Mouse (Mus musculus): ENCODE measurements at regions not wholly inside any gene's neighbourhood (a gene's known extent, or its start where the extent isn't known, plus 50 kb on each side); places are given as distances from the start of the nearest gene placed in this dataset.

GRCm38 (mm10) chr10:119016104-119016503 lies 146.1 kb upstream of the Dyrk2 start:
- no peak for DNase-seq (ENCODE audit: low spot score)

GRCm38 (mm10) chr10:119015311-119016055 lies 145.5 kb upstream of the Dyrk2 start:
- no peak for DNase-seq (ENCODE audit: low spot score)

DNA sequence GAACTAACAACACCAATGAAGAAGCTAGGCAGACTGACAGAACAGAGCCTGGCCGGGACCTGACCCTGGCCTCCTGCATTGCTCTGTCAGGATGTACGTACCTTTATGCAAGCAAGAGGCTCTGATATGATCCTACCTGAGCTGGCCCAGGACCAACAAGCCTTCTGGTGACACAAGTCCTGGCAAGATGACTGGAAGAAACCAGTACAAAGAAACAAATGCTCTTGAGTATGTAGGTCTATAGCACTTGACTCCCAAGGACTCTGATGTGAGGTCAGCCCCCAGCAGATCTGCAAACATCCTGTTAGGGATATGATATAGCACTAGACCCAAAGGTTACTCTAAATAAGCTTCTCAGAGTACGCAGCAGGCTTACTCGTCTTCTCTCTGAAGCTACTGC lies 144.7 kb upstream of the Dyrk2 start:
- DNase-seq (ENCODE audit: low spot score) = no peak

DNA sequence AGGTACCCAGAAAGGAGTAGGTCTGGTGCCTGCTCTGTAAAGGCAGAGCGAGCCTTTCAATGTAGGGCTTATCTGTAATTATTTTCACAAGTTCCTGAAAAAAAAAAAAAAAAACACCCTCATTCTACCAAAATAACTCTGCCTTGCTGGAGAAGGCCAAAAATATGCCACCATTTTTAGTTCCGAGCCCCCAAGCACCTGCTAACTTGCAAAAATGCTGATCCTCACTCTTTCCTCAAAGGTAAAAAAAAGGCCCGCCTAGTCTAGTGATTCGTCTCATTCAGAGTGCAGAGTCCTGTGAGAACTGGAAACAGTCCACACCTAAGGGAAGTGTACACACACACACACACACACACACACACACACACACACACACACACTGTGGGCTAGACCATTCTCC lies 143.7 kb upstream of the Dyrk2 start:
- no peak for DNase-seq (ENCODE audit: low spot score)

DNA sequence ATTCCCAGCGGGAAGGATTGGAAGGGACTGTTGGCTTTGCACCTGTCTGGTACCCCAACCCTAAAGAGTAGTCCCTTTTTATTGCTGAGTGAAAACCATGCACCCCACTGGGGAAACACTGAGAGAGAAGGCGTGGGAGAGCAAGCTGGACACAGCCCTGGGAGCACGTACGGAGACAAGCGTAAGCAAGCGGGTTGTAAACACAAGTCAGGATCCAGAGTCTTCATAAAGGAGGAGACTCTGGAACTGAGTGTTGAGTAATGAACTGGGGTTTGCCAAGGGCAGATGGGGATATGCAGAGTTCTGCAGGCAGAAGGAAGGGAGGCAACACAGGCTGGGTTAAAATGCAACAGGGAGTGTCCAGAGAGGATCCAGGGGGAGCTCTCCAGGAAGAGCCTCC lies 141.5 kb upstream of the Dyrk2 start:
- DNase-seq (ENCODE audit: low spot score) = no peak

DNA sequence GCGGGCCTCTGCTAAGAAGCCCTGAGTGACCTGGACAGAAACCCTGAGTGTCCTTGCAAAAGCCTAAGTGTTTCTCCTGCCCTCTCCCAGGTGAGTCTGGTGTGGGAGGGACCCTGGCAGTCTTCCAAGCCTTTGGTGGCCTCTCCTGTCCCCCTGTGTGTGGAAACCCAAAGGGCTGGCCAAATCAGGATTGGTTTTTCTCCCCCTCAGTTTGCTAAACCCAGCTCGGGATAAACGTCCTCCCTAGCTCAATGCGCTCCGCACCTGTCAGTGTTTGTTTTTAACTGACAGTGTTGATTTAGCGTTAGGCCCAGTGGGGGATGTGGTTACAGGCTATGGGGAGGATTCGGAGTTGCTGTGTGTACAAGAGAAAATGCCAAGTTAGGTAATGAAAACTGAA lies 140.9 kb upstream of the Dyrk2 start:
- no peak for DNase-seq (ENCODE audit: low spot score)

DNA sequence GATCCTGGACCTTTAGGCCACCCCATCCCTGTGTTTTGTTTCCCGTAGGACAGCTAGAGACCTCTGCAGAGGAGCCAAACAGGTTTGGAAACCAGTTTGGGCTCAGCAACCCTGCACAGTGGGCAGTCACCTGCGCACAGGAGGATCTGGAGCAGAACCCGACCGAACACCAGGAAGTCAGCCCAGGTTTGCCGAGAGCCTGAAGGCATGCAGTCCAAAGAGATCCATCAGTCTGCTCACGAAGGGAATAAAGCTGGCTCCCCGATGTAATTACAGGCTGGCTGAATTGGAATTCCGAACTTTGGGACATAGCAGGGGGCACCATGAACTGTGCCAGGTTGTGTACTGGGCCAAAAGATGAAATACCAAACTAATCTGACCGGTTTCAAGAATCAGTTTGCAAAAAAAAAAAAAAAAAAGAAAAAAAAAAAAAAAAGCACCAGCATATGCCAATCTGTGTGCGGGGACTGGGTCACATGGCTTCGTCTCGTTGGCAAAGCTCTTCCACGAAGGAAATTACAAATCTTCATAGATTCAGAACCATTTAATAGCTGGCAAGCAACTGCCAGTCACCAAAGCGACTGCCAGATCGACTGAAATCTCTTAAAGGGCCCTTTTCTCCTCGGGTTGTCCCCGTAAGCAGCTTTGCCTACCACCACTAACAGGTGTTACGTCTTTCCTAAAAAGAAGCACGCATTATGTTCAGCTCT lies 137.0 kb upstream of the Dyrk2 start:
- DNase-seq (ENCODE audit: low spot score) = no peak

DNA sequence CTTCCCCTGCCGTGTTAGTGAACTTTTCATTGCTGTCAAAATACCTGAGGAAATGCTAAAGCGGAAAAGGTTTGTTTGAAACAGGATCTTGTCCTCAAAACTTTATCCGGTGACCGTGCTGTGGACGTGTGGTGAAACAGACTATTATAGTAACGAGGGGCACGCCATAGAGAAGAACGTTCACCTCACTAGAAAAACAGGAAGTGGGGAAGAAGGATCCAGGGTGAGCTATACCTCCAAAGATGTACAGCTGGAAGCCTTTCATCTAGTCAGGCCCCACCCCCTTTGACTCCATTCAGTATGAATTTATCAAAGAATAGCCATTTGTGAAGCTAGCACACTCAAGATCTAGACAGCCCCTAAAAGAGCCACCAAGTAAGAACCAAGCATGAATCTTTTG lies 135.5 kb upstream of the Dyrk2 start:
- no peak for DNase-seq (ENCODE audit: low spot score)

DNA sequence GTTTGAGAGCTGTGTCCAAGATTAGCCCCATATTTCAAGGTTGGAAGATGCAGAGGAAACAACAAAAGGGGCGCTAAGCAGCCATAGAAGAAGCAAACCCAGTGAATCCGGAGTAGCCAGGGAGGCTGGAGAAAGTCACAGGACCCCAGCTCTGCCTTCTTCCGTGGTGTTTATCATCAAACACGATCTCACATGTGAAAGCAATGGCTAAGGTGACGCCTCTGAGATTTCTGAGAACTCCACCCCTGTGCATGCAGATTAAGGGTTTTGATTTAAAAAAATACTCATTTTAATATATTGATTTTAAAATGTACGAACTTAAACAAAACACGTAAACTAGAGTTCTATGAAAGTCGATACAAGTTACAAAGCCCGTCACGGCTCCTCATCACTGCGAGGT lies 134.4 kb upstream of the Dyrk2 start:
- no peak for DNase-seq (ENCODE audit: low spot score)

- no peak for DNase-seq (ENCODE audit: low spot score)
Observed at GRCm38 (mm10) chr10:119003839-119004238, 133.8 kb upstream of the Dyrk2 start.

- no peak for DNase-seq (ENCODE audit: low spot score)
Observed at GRCm38 (mm10) chr10:119003042-119003441, 133.0 kb upstream of the Dyrk2 start.

- DNase-seq (ENCODE audit: low spot score) = no peak
Observed at GRCm38 (mm10) chr10:119001895-119002294, 131.9 kb upstream of the Dyrk2 start.

DNA sequence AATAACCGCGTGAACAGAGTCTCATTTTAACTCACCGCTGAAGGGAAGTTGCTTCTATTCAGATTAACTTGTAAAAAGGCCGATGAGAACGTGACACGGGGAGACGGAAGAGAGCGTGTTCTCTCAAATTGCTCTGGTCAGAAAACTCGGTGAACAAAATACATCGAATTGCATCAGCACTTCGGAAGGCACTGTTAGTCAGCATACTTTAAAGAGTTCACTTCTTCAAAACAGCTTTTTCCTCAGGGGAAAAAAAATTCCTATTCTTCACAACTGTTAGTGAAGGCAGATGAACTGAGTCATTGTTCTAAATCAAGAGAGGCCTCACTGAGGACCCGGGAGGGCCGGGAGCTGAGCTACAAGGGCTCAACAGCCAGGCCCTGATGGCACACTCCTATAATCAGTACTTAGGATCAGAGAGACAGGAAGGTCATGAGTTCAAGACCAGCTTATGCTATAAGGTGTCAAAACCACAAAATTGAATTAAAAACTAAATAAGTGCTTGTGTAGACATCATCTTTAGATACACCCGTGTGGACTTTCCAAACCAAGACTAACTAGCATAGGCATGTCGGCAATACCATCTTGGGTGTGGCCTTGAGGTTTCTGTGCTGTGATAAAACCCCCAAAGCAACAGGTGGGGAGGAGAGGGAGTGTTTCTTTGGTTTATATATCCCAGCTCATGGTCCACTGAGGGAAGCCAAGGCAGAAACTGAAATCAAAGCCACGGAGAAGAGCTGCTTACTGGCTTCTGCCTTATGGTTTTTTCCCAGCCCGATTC lies 131.2 kb upstream of the Dyrk2 start:
- no peak for DNase-seq (ENCODE audit: low spot score)

DNA sequence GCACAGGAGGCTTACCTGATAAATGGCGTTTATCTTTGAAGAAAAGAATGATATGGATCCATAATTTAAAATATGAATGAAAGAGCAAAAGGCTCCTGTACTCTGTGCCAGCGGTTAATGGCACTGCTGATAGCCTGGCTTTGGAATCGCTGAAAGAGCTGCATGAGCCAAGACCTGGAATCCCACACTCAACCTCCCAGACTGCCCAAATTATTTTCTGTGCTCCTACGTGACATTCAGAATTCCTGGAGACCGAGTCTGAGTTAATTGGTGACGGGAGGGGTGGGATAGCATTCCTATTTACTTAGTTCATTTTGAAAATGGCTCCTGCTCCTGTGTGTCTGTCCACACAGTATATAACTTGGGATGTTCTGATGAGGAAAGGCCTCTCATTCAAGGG lies 129.0 kb upstream of the Dyrk2 start:
- no peak for DNase-seq (ENCODE audit: low spot score)

DNA sequence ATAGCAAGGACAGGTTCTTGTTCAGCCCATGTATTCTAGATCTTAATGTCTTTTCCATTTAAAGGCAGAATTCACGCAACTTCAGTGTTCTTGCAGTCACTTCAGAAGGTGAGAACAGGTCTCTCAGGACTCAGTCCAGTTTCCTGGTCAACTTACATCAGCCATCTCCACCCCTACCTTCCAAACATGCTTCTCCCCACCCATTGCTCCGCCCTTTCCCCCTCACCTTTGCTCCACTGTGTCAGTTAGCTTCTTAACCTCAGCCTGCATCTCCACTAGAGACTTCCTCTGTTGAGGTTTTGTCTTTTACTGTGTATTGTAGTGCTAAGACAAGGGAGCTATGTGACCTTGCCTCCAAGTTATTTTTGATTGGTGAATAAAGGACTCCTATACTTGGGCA lies 127.0 kb upstream of the Dyrk2 start:
- no peak for DNase-seq (ENCODE audit: low spot score)

GRCm38 (mm10) chr10:118993819-118994574 lies 124.0 kb upstream of the Dyrk2 start:
- no peak for DNase-seq (ENCODE audit: low spot score)

GRCm38 (mm10) chr10:118991213-118991612 lies 121.2 kb upstream of the Dyrk2 start:
- DNase-seq (ENCODE audit: low spot score) = no peak

DNA sequence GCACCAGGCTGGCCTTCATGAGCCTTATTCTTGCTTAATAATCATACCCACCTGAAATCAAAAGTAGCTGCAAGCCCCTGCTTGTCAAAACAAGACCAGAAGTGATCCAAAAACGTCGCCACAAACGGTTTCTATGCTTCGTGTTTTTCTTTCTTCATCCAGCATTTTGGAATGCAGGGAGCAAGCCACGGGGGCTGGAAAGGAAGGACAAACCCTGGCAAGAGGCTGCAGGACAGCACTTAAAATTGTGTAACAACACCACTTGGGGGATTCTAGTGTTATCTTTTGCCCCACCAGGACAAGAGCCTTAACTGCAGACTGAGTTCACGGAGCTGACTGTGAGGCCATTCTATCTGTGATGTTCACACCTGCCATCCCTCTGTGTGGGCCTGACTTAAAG lies 120.5 kb upstream of the Dyrk2 start:
- no peak for DNase-seq (ENCODE audit: low spot score)

DNA sequence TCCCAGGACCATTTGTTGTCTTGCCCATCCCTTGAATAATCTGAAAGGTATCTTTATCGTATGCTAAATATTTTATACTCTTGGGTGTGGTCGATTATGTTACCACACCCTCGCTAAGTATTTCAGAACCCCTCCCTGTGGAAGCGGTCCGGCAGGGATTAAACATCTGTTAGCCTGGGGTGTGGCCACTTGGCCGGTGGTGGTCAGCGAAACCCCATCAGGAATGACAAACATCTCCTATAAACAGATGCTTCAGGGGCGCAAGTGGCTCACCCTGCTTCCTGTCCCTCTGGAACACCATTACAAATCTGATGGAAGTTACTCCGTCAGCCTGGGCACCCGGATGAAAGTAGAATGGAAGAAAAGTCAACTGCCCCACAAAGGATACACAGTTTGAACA lies 119.8 kb upstream of the Dyrk2 start:
- no peak for DNase-seq (ENCODE audit: low spot score)

DNA sequence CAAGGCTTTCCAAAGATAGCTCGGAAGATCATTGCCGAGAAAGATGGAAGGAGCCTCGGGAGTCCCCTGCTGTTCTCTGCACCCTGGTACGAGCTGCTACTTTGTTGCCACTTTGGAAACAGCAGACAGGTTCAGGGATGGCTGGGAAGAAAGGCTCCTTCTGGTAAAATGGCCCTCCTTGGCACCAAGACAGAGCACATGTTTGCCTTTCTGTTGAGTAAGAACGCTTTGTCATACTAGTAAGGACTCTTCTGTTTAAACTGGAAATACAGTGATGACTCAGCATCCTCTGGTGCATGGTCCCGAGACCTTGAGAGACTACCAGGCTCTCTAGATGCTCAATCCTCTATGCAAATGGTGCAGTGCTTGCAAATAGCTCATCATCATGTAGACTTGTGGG lies 118.2 kb upstream of the Dyrk2 start:
- no peak for DNase-seq (ENCODE audit: low spot score)

- no peak for DNase-seq (ENCODE audit: low spot score)
Observed at GRCm38 (mm10) chr10:118984580-118984979, 114.6 kb upstream of the Dyrk2 start.

DNA sequence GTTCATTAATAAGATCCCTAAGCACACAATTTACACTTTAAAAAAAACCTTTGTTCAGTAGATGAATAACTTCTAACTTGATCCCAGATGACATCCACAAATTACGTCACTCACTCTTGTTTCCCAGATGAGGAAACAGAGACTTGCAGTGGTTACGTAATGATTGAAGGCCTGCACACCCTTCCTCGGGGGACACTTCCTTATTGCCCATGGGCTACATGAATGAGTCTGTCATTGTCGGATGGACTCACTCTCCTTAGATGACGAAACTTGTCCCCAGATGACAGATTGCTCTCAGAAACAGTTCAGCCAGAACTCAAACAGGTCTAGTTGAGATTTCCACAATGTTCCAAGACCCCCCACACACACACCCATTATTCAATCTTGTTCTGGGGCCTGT lies 111.4 kb upstream of the Dyrk2 start:
- no peak for DNase-seq (ENCODE audit: low spot score)

All from ovary, postnatal 10 days (tissue).